Mouse (Mus musculus) heart, embryonic 13.5 days (tissue): ENCODE results near the gene Shcbp1. TPM values are rescaled to one million over a fixed set of nuclear protein-coding genes. Genes with fewer than 3 reads are reported as not detected.
A peak's percentile ranks its signal among the peaks of the same experiment; 100 is the strongest.
"Not testable (repeated sequence)": the region's sequence is repeated elsewhere in the genome, so short reads cannot be mapped to it uniquely, and the experiment has no call there.

Experiments
- ATAC-seq: fragments of 200-750 bp; cut with Nextera tagmentation; 2 replicates; pipeline ENCODE4 v1.8.0; 2017; ENCODE audit warnings: moderate TSS enrichment; ENCODE audit not compliant: insufficient number of reproducible peaks, low FRiP score, low TSS enrichment; ENCODE audit errors: extremely low read depth
- H3K27ac ChIP-seq: fragments of 300-500 bp; sonication (generic); replicated peaks from 2 replicates; pipeline ENCODE4 v1.5.1; 2015; ENCODE audit warnings: moderate library complexity, mild to moderate bottlenecking, inconsistent platforms
- H3K27me3 ChIP-seq: fragments of 300-500 bp; sonication (generic); replicated peaks from 2 replicates; pipeline ENCODE4 v1.6.1; 2015; ENCODE audit warnings: mild to moderate bottlenecking, inconsistent platforms
- H3K36me3 ChIP-seq: fragments of 300-500 bp; sonication (generic); 2 replicates; pipeline ENCODE4 v1.6.1; 2015; ENCODE audit warnings: mild to moderate bottlenecking, inconsistent platforms
- H3K4me1 ChIP-seq: fragments of 300-500 bp; sonication (generic); 2 replicates; pipeline ENCODE4 v1.6.1; 2015; ENCODE audit warnings: inconsistent platforms
- H3K4me2 ChIP-seq: fragments of 300-500 bp; sonication (generic); 2 replicates; pipeline ENCODE4 v1.6.1; 2015; ENCODE audit warnings: inconsistent platforms, mild to moderate bottlenecking, moderate library complexity
- H3K4me3 ChIP-seq: fragments of 300-500 bp; sonication (generic); 2 replicates; pipeline ENCODE4 v1.5.1; 2015; ENCODE audit warnings: moderate library complexity, mild to moderate bottlenecking, inconsistent platforms
- H3K9ac ChIP-seq: fragments of 300-500 bp; sonication (generic); 2 replicates; pipeline ENCODE4 v1.6.1; 2015; ENCODE audit warnings: inconsistent platforms, mild to moderate bottlenecking, moderate library complexity
- H3K9me3 ChIP-seq: fragments of 300-500 bp; sonication (generic); 2 replicates; pipeline ENCODE4 v1.6.1; 2016; ENCODE audit warnings: inconsistent platforms
- WGBS: fragments of 180-500 bp; shearing (Covaris S2); methylation state at CpG from one replicate; pipeline ENCODE4 v1.1.7; 2015; ENCODE audit warnings: mixed read lengths; 5-methylcytosine and 5-hydroxymethylcytosine counted together
- polyA plus RNA-seq: library from polyadenylated mRNA; unstranded; fragments of >200 nt; fragmentation: Nextera tagmentation; extraction: Ambion mirVana; gene quantifications from 2 replicates; pipeline ENCODE4 v1.2.1, GENCODE M21; 2015

Gene Shcbp1
- polyA plus RNA-seq, result 45.3 and 47.5 TPM in 2 replicates

GRCm38 (mm10) chr8:4779254-4780055, at the start of gene Shcbp1:
Gene Shcbp1, minus strand, starts transcription at chr8:4779567.
- peak; percentile 68; the same call in 1 of the 2 replicates for ATAC-seq
- peaks cover 15% of the 10 kb centered on the region for H3K4me1 ChIP-seq
- H3K4me2 ChIP-seq, result peak within 1 kb of the TSS; percentile 87
- no peak within 1 kb of the TSS for H3K27ac ChIP-seq
- peak within 1 kb of the TSS; percentile 88 for H3K9ac ChIP-seq
- WGBS, result 4% methylated on average over 29 of the region's 29 CpGs
- no peaks in the 10 kb centered on the region for H3K27me3 ChIP-seq
- peaks cover 14% of the 10 kb centered on the region for H3K36me3 ChIP-seq
- H3K4me3 ChIP-seq, result peak within 1 kb of the TSS; percentile 94
- H3K9me3 ChIP-seq, result no peaks in the 10 kb centered on the region; the same call in 1 of the 2 replicates

GRCm38 (mm10) chr8:4808831-4809230, 29.5 kb upstream of the Shcbp1 start:
- no peak overlapping the region for H3K9ac ChIP-seq
- no peak overlapping the region for H3K4me2 ChIP-seq
- WGBS, result 77% methylated on average over 4 of the region's 4 CpGs
- no peak for ATAC-seq
- no peaks in the 10 kb centered on the region for H3K27me3 ChIP-seq
- H3K4me1 ChIP-seq, result no peaks in the 10 kb centered on the region
- no peak overlapping the region for H3K27ac ChIP-seq
- 0 out of 2 replicates have a peak, but pooled peaks cover 3% of the 10 kb centered on the region for H3K9me3 ChIP-seq
- H3K4me3 ChIP-seq, result no peak overlapping the region
- no peaks in the 10 kb centered on the region for H3K36me3 ChIP-seq

GRCm38 (mm10) chr8:4800524-4801122, 21.3 kb upstream of the Shcbp1 start:
- Histone ChIP-seq H3K4me3 (no peak overlapping the region), H3K4me2 (no peak overlapping the region), H3K27me3 (no peaks in the 10 kb centered on the region), H3K9me3 (no peaks in the 10 kb centered on the region), H3K9ac (no peak overlapping the region), H3K27ac (no peak overlapping the region), H3K36me3 (no peaks in the 10 kb centered on the region), H3K4me1 (no peaks in the 10 kb centered on the region)
- 49% methylated on average over 19 of the region's 19 CpGs for WGBS
- ATAC-seq, result no peak

DNA sequence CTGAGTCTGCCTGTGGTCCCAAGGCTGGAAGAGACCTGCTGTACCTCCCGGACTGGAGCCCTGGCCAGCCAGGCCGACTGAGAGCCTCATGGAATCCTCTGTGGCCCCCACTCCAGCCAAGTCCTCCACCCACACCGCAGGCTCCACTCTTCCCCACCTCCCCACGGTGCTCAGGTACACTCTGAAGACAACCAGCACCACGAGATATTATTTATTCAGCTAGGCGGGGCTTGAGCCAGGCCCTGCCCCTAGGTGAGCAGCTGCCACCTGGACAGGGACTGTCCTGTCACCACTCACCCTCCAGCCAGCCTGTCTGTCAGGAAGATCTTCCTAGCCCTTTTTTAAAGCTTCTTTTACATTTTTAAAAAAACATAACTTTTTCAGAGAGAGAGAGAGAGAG, 1.1 kb downstream of the Shcbp1 start:
- peak overlapping the region; percentile 87 for H3K4me2 ChIP-seq
- no peak overlapping the region for H3K27ac ChIP-seq
- H3K9ac ChIP-seq, result peak overlapping the region; percentile 88
- ATAC-seq, result no peak
- no peaks in the 10 kb centered on the region for H3K27me3 ChIP-seq
- WGBS, result 65% methylated on average over 6 of the region's 6 CpGs
- H3K4me1 ChIP-seq, result peaks cover 15% of the 10 kb centered on the region
- H3K4me3 ChIP-seq, result peak overlapping the region; percentile 94
- peaks cover 25% of the 10 kb centered on the region for H3K36me3 ChIP-seq
- H3K9me3 ChIP-seq, result no peaks in the 10 kb centered on the region

GRCm38 (mm10) chr8:4764751-4765150, 14.6 kb downstream of the Shcbp1 start:
- H3K9me3 ChIP-seq, result no peaks in the 10 kb centered on the region
- ATAC-seq, result no peak
- no peak overlapping the region for H3K9ac ChIP-seq
- H3K4me1 ChIP-seq, result no peaks in the 10 kb centered on the region
- 89% methylated on average over 4 of the region's 4 CpGs for WGBS
- H3K27ac ChIP-seq, result no peak overlapping the region
- H3K27me3 ChIP-seq, result no peaks in the 10 kb centered on the region
- peaks cover 9% of the 10 kb centered on the region; the same call in 1 of the 2 replicates for H3K36me3 ChIP-seq
- no peak overlapping the region for H3K4me3 ChIP-seq
- no peak overlapping the region for H3K4me2 ChIP-seq

DNA sequence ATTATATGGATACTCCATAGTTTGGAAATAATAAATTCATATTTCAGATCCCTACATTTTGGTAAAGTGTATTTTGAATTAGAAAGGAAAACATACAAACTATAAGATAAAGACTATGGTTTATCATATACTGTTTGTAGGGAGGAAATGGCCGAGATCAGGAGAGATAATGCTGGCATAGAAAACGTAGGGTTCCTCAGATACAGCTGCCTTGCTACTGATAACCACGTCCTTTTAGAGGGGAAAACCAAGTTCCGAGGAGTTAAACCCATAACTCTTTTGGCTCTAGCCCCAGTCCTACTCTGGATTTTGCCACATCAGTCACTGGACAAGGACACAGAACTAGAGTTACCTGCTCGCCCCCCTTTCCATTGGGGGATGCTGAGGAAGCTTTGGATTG, 26.3 kb downstream of the Shcbp1 start:
- no peak overlapping the region for H3K9ac ChIP-seq
- WGBS, result 70% methylated on average over 5 of the region's 5 CpGs
- no peaks in the 10 kb centered on the region for H3K4me1 ChIP-seq
- no peak overlapping the region for H3K4me2 ChIP-seq
- no peaks in the 10 kb centered on the region for H3K27me3 ChIP-seq
- no peaks in the 10 kb centered on the region for H3K9me3 ChIP-seq
- H3K27ac ChIP-seq, result no peak overlapping the region
- H3K36me3 ChIP-seq, result peaks cover 32% of the 10 kb centered on the region
- H3K4me3 ChIP-seq, result no peak overlapping the region
- no peak for ATAC-seq

DNA sequence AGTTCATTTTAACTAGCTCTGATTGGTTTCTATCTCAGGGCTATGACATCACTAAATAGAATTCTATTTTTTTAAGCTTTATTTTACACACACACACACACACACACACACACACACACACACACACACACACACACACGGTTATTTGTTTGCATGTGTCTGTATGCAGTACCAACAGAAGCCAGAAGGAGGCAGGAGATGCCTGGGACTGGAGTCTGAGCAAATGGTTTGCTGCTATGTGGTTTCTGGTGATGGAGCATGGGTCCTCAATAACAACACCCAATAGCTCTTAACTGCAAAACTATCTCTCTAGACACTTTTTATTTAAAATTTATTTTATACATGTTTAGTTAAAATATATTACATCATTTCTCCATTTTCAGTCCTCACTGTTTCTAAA, 48.4 kb downstream of the Shcbp1 start:
- Histone ChIP-seq H3K4me3 (no peak overlapping the region), H3K9me3 (0 out of 2 replicates have a peak, but pooled peaks cover 3% of the 10 kb centered on the region)
- 37% methylated on average over 1 of the region's 1 CpGs for WGBS

DNA sequence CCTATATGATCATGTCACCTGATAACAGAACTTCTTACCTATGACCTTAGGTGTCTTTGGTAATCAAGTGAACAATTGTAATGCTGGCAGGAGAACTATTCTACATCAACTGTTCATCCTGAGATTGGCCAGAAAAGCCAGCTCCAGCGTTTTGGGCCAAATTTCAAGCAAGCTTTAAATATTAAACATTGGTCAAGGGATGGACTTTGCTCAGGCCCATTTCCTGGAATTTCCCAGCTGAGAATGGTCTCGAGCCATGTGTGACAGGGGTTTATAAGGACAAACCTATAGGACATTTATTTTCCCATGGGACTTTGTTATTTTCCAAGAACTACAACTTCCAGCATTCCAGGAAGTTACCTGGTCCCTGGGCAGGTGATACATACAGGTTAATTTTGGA, 63.8 kb downstream of the Shcbp1 start:
- no peak overlapping the region for H3K4me2 ChIP-seq
- no peak overlapping the region for H3K4me3 ChIP-seq
- no peaks in the 10 kb centered on the region for H3K9me3 ChIP-seq
- H3K4me1 ChIP-seq, result no peaks in the 10 kb centered on the region
- no peaks in the 10 kb centered on the region for H3K36me3 ChIP-seq
- no peak overlapping the region for H3K27ac ChIP-seq
- ATAC-seq, result no peak
- H3K27me3 ChIP-seq, result no peaks in the 10 kb centered on the region
- WGBS, result 44% methylated on average over 2 of the region's 2 CpGs
- H3K9ac ChIP-seq, result no peak overlapping the region

More for the DNA sequence above, 48.4 kb downstream of the Shcbp1 start:
- H3K36me3 ChIP-seq, result peaks cover 13% of the 10 kb centered on the region
- no peak overlapping the region for H3K9ac ChIP-seq
- no peaks in the 10 kb centered on the region for H3K4me1 ChIP-seq
- H3K27ac ChIP-seq, result no peak overlapping the region
- H3K27me3 ChIP-seq, result no peaks in the 10 kb centered on the region
- ATAC-seq, result no peak
- H3K4me2 ChIP-seq, result no peak overlapping the region

DNA sequence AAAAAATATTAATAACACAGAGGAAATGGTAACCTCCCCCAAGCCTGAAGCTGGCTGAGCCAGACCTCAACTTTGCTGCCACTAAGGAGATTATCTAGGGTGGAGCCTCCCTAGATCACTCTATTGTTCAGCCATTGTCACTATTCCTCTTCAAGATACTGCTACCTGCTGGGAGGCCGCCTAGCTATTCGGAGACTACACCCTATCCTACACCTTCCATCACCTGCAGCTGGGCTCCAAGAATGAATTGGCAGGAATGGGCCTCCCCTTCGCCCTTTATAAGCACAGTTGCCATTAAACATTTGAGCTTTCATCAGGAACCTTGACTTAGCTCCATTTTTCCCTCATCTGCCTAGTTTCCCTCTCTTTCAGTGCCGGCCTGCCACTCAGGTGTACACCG, 71.0 kb downstream of the Shcbp1 start:
- H3K27me3 ChIP-seq, H3K36me3 ChIP-seq, H3K4me2 ChIP-seq, H3K9ac ChIP-seq, H3K4me3 ChIP-seq, H3K4me1 ChIP-seq, H3K9me3 ChIP-seq, H3K27ac ChIP-seq, ATAC-seq: not testable (repeated sequence)
- 59% methylated on average over 5 of the region's 5 CpGs for WGBS

DNA sequence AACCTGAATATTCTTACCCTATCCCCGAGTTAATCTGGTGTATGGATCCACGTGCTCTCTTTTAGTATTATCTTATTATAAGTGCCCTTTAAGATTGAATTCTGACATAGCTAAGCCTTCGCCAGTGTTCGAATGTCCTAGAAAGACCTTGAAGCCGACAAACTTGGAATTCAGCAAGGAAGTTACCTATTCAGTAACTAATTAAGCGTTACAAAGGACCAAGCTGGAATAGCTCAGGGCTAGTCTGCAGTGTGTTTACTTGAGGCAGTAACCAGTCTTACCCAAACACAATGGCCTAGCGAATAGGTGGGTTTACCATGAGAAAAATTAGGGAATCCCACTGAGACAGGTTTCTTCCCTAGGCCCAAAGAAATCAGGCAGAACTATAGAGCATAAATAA, 71.5 kb downstream of the Shcbp1 start:
- not testable (repeated sequence) for H3K36me3 ChIP-seq, H3K4me1 ChIP-seq, ATAC-seq, H3K4me3 ChIP-seq, H3K27me3 ChIP-seq, H3K4me2 ChIP-seq, H3K27ac ChIP-seq, H3K9me3 ChIP-seq, H3K9ac ChIP-seq
- whole genome bisulfite sequencing, result 68% methylated on average over 7 of the region's 7 CpGs

GRCm38 (mm10) chr8:4691634-4692033, 87.7 kb downstream of the Shcbp1 start:
- WGBS, result 28% methylated on average over 1 of the region's 1 CpGs
- Histone ChIP-seq H3K9ac (no peak overlapping the region), H3K36me3 (no peaks in the 10 kb centered on the region), H3K9me3 (no peaks in the 10 kb centered on the region), H3K4me1 (no peaks in the 10 kb centered on the region), H3K4me3 (no peak overlapping the region), H3K27me3 (no peaks in the 10 kb centered on the region), H3K27ac (no peak overlapping the region), H3K4me2 (no peak overlapping the region)
- ATAC-seq, result no peak
